Mouse (Mus musculus): ENCODE measurements around the gene Prune1. TPM values are rescaled to one million over a fixed set of nuclear protein-coding genes. Genes with fewer than 3 reads are reported as not detected.
A peak's percentile ranks its signal among the peaks of the same experiment; 100 is the strongest.

Gene Prune1
- polyA plus RNA-seq, 2 experiments: 6.8 to 8.0 TPM

DNA sequence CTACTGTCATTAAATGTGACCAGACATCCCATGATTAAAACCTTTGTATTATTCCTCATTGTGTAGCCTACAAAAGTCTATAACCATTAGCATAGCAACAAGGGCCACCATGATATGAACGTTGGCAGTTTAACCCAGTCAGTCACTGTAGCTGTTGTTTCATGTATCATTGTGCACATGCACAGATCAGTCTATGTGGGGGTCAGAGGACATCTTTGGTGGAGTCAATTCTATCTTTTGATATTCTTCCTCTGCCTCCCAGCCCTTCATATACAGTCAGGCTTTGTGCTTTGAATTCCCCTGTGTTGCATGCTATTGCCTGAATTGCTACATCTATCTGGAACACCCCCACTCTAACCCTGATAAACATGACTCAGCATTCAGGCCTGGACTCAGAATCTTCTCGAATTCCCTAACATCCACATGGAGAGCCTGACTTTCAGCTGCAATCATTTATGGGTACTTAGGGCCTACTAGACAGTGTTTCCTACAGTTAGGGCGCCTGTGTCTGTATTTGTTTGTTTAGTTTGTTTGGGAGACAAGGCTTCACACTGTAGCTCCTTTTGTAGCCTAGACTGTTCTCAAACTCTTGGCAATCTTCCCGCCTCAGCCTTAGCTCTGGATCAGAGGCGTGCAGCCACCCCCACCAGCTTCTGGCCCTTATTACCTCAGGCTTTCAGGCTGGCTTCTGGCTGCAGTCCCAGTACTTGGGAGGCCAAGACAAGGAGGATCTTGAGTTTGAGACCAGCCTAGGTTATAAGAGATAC lies 35.2 kb downstream of the Prune1 start:
- Histone ChIP-seq H3K4me1 (replicated peaks; ENCODE audit: control insufficient read depth in 2 of 2, insufficient read depth in 2 of 2, low read length in 1 of 2) (peaks cover 0 to 6% of the 10 kb centered on the region in 2 experiments; a peak in 3 of 4 replicates), H3K4me3 (ENCODE audit: insufficient read depth in 1 of 2, low read depth in 2 of 2, low read length in 2 of 2) (no peak overlapping the region), H3K9ac (replicated peaks) (no peak overlapping the region), H3K27me3 (ENCODE audit: control insufficient read depth, insufficient read depth, low read length) (no peaks in the 10 kb centered on the region), H3K9me3 (ENCODE audit: control insufficient read depth, low read length) (no peaks in the 10 kb centered on the region), H3K27ac (no peak overlapping the region), H3K4me2 (ENCODE audit: low read depth) (no peak overlapping the region), H3K36me3 (replicated peaks; ENCODE audit: control insufficient read depth, insufficient read depth, low read depth) (no peaks in the 10 kb centered on the region)
- 56% methylated on average over 5 of the region's 5 CpGs for WGBS (ENCODE audit: insufficient replicate concordance)
- ATAC-seq (ENCODE audit: insufficient read depth): no peak; the same call in 1 of the 2 replicates
- DNase-seq (ENCODE audit: low read depth in 3 of 3, low spot score in 3 of 3): no peak
- TF ChIP-seq EP300 (IDR thresholded peaks at IDR 0.05; ENCODE audit: low read depth): no peak
- no peak for TF ChIP-seq CTCF (IDR thresholded peaks at IDR 0.05; ENCODE audit: low read depth)

DNA sequence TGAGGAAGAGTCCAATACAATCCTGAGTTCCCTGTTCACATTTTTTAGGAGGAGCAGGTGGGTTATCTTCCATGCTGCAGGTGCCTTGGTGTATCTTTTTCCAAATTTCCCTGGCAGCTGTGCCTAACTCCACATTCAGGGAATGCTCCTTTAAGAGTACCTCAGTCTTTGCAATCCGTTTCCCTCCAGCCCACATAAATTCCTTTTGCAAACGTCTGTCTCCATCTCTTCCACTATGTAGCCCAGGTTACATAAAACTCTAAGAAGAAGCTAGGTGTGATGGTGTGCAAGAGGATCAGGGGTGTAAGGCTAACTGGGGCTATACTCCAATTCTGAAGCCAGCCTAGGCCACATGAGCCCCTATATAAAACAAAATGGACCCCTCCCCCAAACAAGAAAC lies 38.8 kb downstream of the Prune1 start:
- Histone ChIP-seq H3K9me3 (ENCODE audit: control insufficient read depth, low read length) (no peaks in the 10 kb centered on the region), H3K4me2 (ENCODE audit: low read depth) (no peak overlapping the region), H3K9ac (replicated peaks) (no peak overlapping the region), H3K4me3 (ENCODE audit: insufficient read depth in 1 of 2, low read depth in 2 of 2, low read length in 2 of 2) (no peak overlapping the region), H3K4me1 (replicated peaks; ENCODE audit: control insufficient read depth in 2 of 2, insufficient read depth in 2 of 2, low read length in 1 of 2) (peaks cover 0 to 6% of the 10 kb centered on the region in 2 experiments; a peak in 3 of 4 replicates), H3K36me3 (replicated peaks; ENCODE audit: control insufficient read depth, insufficient read depth, low read depth) (no peaks in the 10 kb centered on the region; the same call in 1 of the 2 replicates), H3K27ac (no peak overlapping the region), H3K27me3 (ENCODE audit: control insufficient read depth, insufficient read depth, low read length) (no peaks in the 10 kb centered on the region)
- ATAC-seq (ENCODE audit: insufficient read depth): no peak
- TF ChIP-seq CTCF (IDR thresholded peaks at IDR 0.05; ENCODE audit: low read depth): no peak
- 69% methylated on average over 2 of the region's 2 CpGs for WGBS (ENCODE audit: insufficient replicate concordance)
- no peak for DNase-seq (ENCODE audit: low read depth in 3 of 3, low spot score in 3 of 3)

DNA sequence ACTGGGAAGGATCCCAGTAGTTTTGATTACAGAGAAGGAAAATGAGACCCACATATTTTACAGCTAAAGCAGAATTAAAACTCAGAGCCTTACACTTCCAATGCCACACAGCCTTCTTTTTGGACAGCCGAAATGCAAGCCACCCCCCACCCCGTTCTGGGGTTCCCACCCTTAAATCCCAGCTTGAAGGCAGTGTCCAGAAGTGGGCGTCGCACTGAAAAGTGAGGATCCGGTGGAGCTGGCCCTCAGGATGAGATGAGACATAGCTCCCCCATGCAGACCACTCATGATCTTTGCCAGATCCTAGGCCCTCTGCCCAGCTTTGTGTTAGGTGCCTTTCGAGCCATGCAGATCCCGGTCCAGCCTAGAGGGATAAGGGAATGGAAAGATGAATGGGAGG lies 40.4 kb downstream of the Prune1 start, which contains the start of gene Gm128:
Gene Gm128 (minus strand): TSS at position 101 of the 400 bp plus-strand sequence.
- H3K4me1 ChIP-seq (replicated peaks; ENCODE audit: control insufficient read depth in 2 of 2, insufficient read depth in 2 of 2, low read length in 1 of 2): peaks cover 0 to 1% of the 10 kb centered on the region in 2 experiments; a peak in 2 of 4 replicates
- H3K9me3 ChIP-seq (ENCODE audit: control insufficient read depth, low read length): no peaks in the 10 kb centered on the region
- peak within 1 kb of the TSS; percentile 13; the same call in 1 of the 2 replicates for H3K4me2 ChIP-seq (ENCODE audit: low read depth)
- H3K9ac ChIP-seq (replicated peaks): no peak within 1 kb of the TSS
- DNase-seq (ENCODE audit: low read depth in 3 of 3, low spot score in 3 of 3): no peak
- H3K27ac ChIP-seq: no peak within 1 kb of the TSS
- TF ChIP-seq CTCF (IDR thresholded peaks at IDR 0.05; ENCODE audit: low read depth) (no peak), EP300 (IDR thresholded peaks at IDR 0.05; ENCODE audit: low read depth) (no peak)
- H3K4me3 ChIP-seq (ENCODE audit: insufficient read depth in 1 of 2, low read depth in 2 of 2, low read length in 2 of 2): no peak within 1 kb of the TSS
- no peaks in the 10 kb centered on the region for H3K27me3 ChIP-seq (ENCODE audit: control insufficient read depth, insufficient read depth, low read length)
- H3K36me3 ChIP-seq (replicated peaks; ENCODE audit: control insufficient read depth, insufficient read depth, low read depth): no peaks in the 10 kb centered on the region; the same call in 1 of the 2 replicates
- no peak for ATAC-seq (ENCODE audit: insufficient read depth)
- WGBS (ENCODE audit: insufficient replicate concordance): 77% methylated on average over 7 of the region's 7 CpGs

DNA sequence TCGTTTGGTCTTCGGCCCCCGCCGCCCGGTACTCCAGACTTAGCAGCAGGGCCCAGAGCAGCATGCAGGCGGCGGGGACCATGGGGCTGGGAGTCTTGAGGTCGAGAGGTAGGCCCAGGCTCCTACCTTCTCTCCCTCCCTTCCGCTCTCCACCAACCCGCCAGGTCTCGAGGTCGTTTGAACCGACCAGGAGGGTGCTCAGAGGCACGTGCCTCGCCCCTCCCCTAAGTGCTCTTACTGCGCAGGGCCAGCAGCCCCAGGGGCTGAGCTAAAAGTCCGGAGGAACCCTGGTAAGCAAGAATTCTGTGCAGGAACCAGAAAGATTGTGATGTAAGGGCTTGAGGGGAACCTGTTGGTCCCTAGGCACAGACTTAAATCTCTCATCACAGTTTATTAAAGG lies 41.0 kb downstream of the Prune1 start:
- Histone ChIP-seq H3K9ac (replicated peaks) (no peak overlapping the region), H3K4me1 (replicated peaks; ENCODE audit: control insufficient read depth in 2 of 2, insufficient read depth in 2 of 2, low read length in 1 of 2) (no peaks in the 10 kb centered on the region), H3K4me3 (ENCODE audit: insufficient read depth in 1 of 2, low read depth in 2 of 2, low read length in 2 of 2) (no peak overlapping the region), H3K27me3 (ENCODE audit: control insufficient read depth, insufficient read depth, low read length) (no peaks in the 10 kb centered on the region), H3K36me3 (replicated peaks; ENCODE audit: control insufficient read depth, insufficient read depth, low read depth) (peaks cover 2% of the 10 kb centered on the region), H3K4me2 (ENCODE audit: low read depth) (peak overlapping the region; percentile 13; the same call in 1 of the 2 replicates), H3K9me3 (ENCODE audit: control insufficient read depth, low read length) (no peaks in the 10 kb centered on the region), H3K27ac (no peak overlapping the region)
- ATAC-seq (ENCODE audit: insufficient read depth) (no peak), DNase-seq (ENCODE audit: low read depth in 3 of 3, low spot score in 3 of 3) (no peak)
- WGBS (ENCODE audit: insufficient replicate concordance): 34% methylated on average over 17 of the region's 17 CpGs
- no peak for TF ChIP-seq EP300 (IDR thresholded peaks at IDR 0.05; ENCODE audit: low read depth)
- no peak for TF ChIP-seq CTCF (IDR thresholded peaks at IDR 0.05; ENCODE audit: low read depth)

DNA sequence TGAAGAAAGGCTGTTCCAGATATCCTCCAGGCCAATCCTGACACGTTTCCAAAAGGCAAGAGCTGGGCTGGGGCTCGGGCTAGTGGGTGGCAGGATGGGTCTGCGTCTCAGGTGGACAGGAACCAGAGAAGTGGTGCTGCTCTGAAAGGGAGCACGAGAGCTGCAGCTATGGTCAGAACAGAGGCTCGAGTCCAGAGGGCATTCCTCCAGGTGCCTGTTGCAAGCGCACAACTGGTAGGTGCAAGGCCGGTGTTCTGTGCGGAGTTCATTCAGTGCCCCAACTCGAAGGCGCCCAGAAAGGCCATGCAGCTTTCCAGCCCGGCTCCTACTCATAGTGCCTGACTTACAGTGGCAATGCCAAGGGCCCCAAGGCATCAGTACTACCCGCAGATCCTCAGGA lies 41.9 kb downstream of the Prune1 start:
- no peak overlapping the region for H3K4me2 ChIP-seq (ENCODE audit: low read depth)
- ATAC-seq (ENCODE audit: insufficient read depth) (no peak), DNase-seq (ENCODE audit: low read depth in 3 of 3, low spot score in 3 of 3) (no peak)
- TF ChIP-seq CTCF (IDR thresholded peaks at IDR 0.05; ENCODE audit: low read depth): no peak
- TF ChIP-seq EP300 (IDR thresholded peaks at IDR 0.05; ENCODE audit: low read depth): no peak
- H3K27me3 ChIP-seq (ENCODE audit: control insufficient read depth, insufficient read depth, low read length): no peaks in the 10 kb centered on the region
- no peak overlapping the region for H3K27ac ChIP-seq
- no peaks in the 10 kb centered on the region for H3K4me1 ChIP-seq (replicated peaks; ENCODE audit: control insufficient read depth in 2 of 2, insufficient read depth in 2 of 2, low read length in 1 of 2)
- no peak overlapping the region for H3K9ac ChIP-seq (replicated peaks)
- WGBS (ENCODE audit: insufficient replicate concordance): 76% methylated on average over 12 of the region's 12 CpGs
- H3K4me3 ChIP-seq (ENCODE audit: insufficient read depth in 1 of 2, low read depth in 2 of 2, low read length in 2 of 2): no peak overlapping the region
- H3K36me3 ChIP-seq (replicated peaks; ENCODE audit: control insufficient read depth, insufficient read depth, low read depth): peaks cover 11% of the 10 kb centered on the region
- H3K9me3 ChIP-seq (ENCODE audit: control insufficient read depth, low read length): no peaks in the 10 kb centered on the region
